Mouse (Mus musculus) spleen, postnatal 10 days (tissue): ENCODE data around the gene Lamp1.
A peak's percentile ranks its signal among the peaks of the same experiment; 100 is the strongest.

Experiments
- DNase-seq, 2 experiments: peaks; one replicate each; pipeline ENCODE4 v3.0.0; 2021 to 2022; ENCODE audit warnings: low spot score in 2 of 2

Gene Lamp1

GRCm38 (mm10) chr8:13158718-13159376 lies at the start of gene Lamp1:
Gene Lamp1, plus strand, starts transcription at chr8:13159161.
- peak; percentile 94 to 98 for DNase-seq

GRCm38 (mm10) chr8:13109416-13109960 lies 49.5 kb upstream of the Lamp1 start:
- DNase-seq = no peak

GRCm38 (mm10) chr8:13111917-13112316 lies 47.0 kb upstream of the Lamp1 start:
- no peak for DNase-seq

GRCm38 (mm10) chr8:13113232-13113631 lies 45.7 kb upstream of the Lamp1 start:
- no peak for DNase-seq

- DNase-seq = no peak
Observed at GRCm38 (mm10) chr8:13117096-13117495, 41.9 kb upstream of the Lamp1 start.

- no peak for DNase-seq
Observed at GRCm38 (mm10) chr8:13118516-13118915, 40.4 kb upstream of the Lamp1 start.

- peak in 1 of 2 experiments; percentile 38 for DNase-seq
Observed at GRCm38 (mm10) chr8:13120882-13121665, 37.9 kb upstream of the Lamp1 start.

- DNase-seq = no peak
Observed at GRCm38 (mm10) chr8:13122887-13123421, 36.0 kb upstream of the Lamp1 start.

- DNase-seq = no peak
Observed at GRCm38 (mm10) chr8:13124897-13125296, 34.1 kb upstream of the Lamp1 start.

- DNase-seq = peak; percentile 65 to 84
Observed at GRCm38 (mm10) chr8:13132220-13132619, 26.7 kb upstream of the Lamp1 start.

- no peak for DNase-seq
Observed at GRCm38 (mm10) chr8:13139641-13140182, 19.2 kb upstream of the Lamp1 start.

- no peak for DNase-seq
Observed at GRCm38 (mm10) chr8:13141681-13142080, 17.3 kb upstream of the Lamp1 start.

GRCm38 (mm10) chr8:13148476-13148875 lies 10.5 kb upstream of the Lamp1 start:
- no peak for DNase-seq

- no peak for DNase-seq
Observed at GRCm38 (mm10) chr8:13149287-13149686, 9.7 kb upstream of the Lamp1 start.

GRCm38 (mm10) chr8:13149866-13150265 lies 9.1 kb upstream of the Lamp1 start:
- no peak for DNase-seq

GRCm38 (mm10) chr8:13150929-13151328 lies 8.0 kb upstream of the Lamp1 start:
- DNase-seq = no peak

- DNase-seq = no peak
Observed at GRCm38 (mm10) chr8:13154099-13154498, 4.9 kb upstream of the Lamp1 start.

GRCm38 (mm10) chr8:13155358-13155757 lies 3.6 kb upstream of the Lamp1 start:
- DNase-seq = no peak

- DNase-seq = no peak
Observed at GRCm38 (mm10) chr8:13156327-13157097, 2.4 kb upstream of the Lamp1 start.

- DNase-seq = no peak
Observed at GRCm38 (mm10) chr8:13159377-13159881, 468 bp downstream of the Lamp1 start.

- DNase-seq = no peak
Observed at GRCm38 (mm10) chr8:13160691-13161090, 1.7 kb downstream of the Lamp1 start.
